ENCODE assay signal across 11 mouse cellular contexts in the genomic region with DNA sequence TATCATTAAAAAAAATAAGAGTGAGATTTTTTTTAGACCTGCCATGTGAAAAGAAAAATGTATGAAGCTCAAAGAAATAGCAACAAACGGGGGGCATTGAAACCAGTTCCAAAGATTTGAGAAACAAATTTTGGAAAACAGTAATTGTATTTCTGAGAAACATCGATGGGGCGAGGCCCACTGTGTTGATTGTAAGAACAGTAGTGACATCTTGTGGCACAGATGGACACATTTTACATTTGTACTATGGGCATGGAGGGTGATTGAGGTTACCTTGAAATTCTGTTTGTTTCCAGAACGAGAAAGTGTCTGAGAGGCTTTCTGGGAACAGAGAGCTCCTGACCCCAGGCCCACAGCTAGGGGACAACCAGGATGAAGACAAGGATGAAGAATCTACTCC. TPM values are rescaled to one million over a fixed set of nuclear protein-coding genes. Genes with fewer than 3 reads are reported as not detected.
DNase-seq lines count a peak whose midpoint lies in the region; ATAC-seq and TF ChIP-seq lines count a peak whose summit lies in the region.
"Had no signal": no experiment of that assay in that cellular context is flagged by ENCODE, and none has a peak within 500 bp of the region (broad histone marks: within the 10 kb centered on the region; RNA-seq: fewer than 3 reads in every experiment).

No protein-coding gene starts in this region.

- no peak for TF ChIP-seq CTCF in liver, adult 2 months (IDR thresholded peaks at IDR 0.05; ENCODE audit: low read depth, low read length)

- no peak for TF ChIP-seq POLR2A in liver, adult 2 months (IDR thresholded peaks at IDR 0.05; ENCODE audit: extremely low read depth, insufficient read depth, low read length)
- TF ChIP-seq POLR2A in limb, embryonic 14.5 days (IDR thresholded peaks at IDR 0.05; ENCODE audit: borderline replicate concordance, extremely low read depth, insufficient read depth, insufficient read length): no peak

- H3K9me3 ChIP-seq in liver, embryonic 11.5 days (ENCODE audit: control insufficient read depth, low read length): no peaks in the 10 kb centered on the region
- H3K9me3 ChIP-seq in limb, embryonic 14.5 days (ENCODE audit: control insufficient read depth, low read length): no peaks in the 10 kb centered on the region
- no peaks in the 10 kb centered on the region for H3K9me3 ChIP-seq in midbrain, embryonic 16.5 days (replicated peaks; ENCODE audit: control insufficient read depth, low read length, poor library complexity, severe bottlenecking)
- H3K9me3 ChIP-seq: limb, embryonic 12.5 days had no signal

- no peaks in the 10 kb centered on the region for H3K4me1 ChIP-seq in liver, adult 2 months (ENCODE audit: control insufficient read depth, insufficient read depth, low read length)
- H3K4me1 ChIP-seq in liver, embryonic 11.5 days (replicated peaks; ENCODE audit: control insufficient read depth, insufficient read depth, low read length): no peaks in the 10 kb centered on the region
- H3K4me1 ChIP-seq in limb, embryonic 14.5 days (ENCODE audit: control insufficient read depth, insufficient read depth, low read length): no peaks in the 10 kb centered on the region
- peaks cover 5% of the 10 kb centered on the region; the same call in 1 of the 2 replicates for H3K4me1 ChIP-seq in midbrain, embryonic 16.5 days (ENCODE audit: control insufficient read depth, insufficient read depth, low read length)
- H3K4me1 ChIP-seq: limb, embryonic 12.5 days had no signal

- no peak overlapping the region for H3K4me3 ChIP-seq in liver, adult 2 months (ENCODE audit: insufficient read depth, low read depth, low read length)
- H3K4me3 ChIP-seq in liver, embryonic 11.5 days (ENCODE audit: low read depth, low read length): no peak overlapping the region
- no peak overlapping the region for H3K4me3 ChIP-seq in limb, embryonic 14.5 days (replicated peaks; ENCODE audit: low read length)
- H3K4me3 ChIP-seq in midbrain, embryonic 16.5 days (ENCODE audit: low read depth, low read length): no peak overlapping the region
- H3K4me3 ChIP-seq: limb, embryonic 12.5 days had no signal

- no peak for ATAC-seq in liver, embryonic 11.5 days (replicated peaks; ENCODE audit: low FRiP score)
- peak; percentile 64; the same call in 1 of the 2 replicates for ATAC-seq in limb, embryonic 14.5 days (ENCODE audit: low FRiP score, low read depth)
- ATAC-seq in midbrain, embryonic 16.5 days: no peak

- intact Hi-C loops in heart, postnatal 25 days (cut with DNase I): loop anchor here (1.0 kb wide), 1 partner anchor 294 kb away; no protein-coding TSS in a partner anchor

- no peak overlapping the region for H3K9ac ChIP-seq in liver, adult 2 months (ENCODE audit: low read depth, low read length)
- H3K9ac ChIP-seq in liver, embryonic 11.5 days (ENCODE audit: low read depth, low read length): no peak overlapping the region
- H3K9ac ChIP-seq in limb, embryonic 14.5 days (ENCODE audit: low read depth, low read length, severe bottlenecking): no peak overlapping the region
- no peak overlapping the region for H3K9ac ChIP-seq in midbrain, embryonic 16.5 days (ENCODE audit: low read depth, low read length)
- H3K9ac ChIP-seq: limb, embryonic 12.5 days had no signal

- H3K79me2 ChIP-seq in liver, adult 2 months (ENCODE audit: control insufficient read depth, insufficient read depth, low read length): no peaks in the 10 kb centered on the region

- WGBS in liver, adult 2 months: 52% methylated on average over 4 of the region's 4 CpGs
- WGBS in liver, embryonic 11.5 days: 59% methylated on average over 4 of the region's 4 CpGs
- WGBS in limb, embryonic 14.5 days: 49% methylated on average over 4 of the region's 4 CpGs
- WGBS in midbrain, embryonic 16.5 days: 72% methylated on average over 4 of the region's 4 CpGs

- no peak overlapping the region for H3K27ac ChIP-seq in liver, adult 2 months (replicated peaks; ENCODE audit: insufficient read depth, low read depth, low read length)
- no peak overlapping the region for H3K27ac ChIP-seq in liver, embryonic 11.5 days (ENCODE audit: low read depth, low read length)
- H3K27ac ChIP-seq in limb, embryonic 14.5 days (replicated peaks; ENCODE audit: low read depth, low read length): no peak overlapping the region
- no peak overlapping the region for H3K27ac ChIP-seq in midbrain, embryonic 16.5 days (ENCODE audit: low read length)
- H3K27ac ChIP-seq: limb, embryonic 12.5 days had no signal

- no peaks in the 10 kb centered on the region for H3K27me3 ChIP-seq in liver, adult 2 months (ENCODE audit: control insufficient read depth, insufficient read depth, low read length)
- no peaks in the 10 kb centered on the region for H3K27me3 ChIP-seq in liver, embryonic 11.5 days (replicated peaks; ENCODE audit: control insufficient read depth, insufficient read depth, low read length)
- H3K27me3 ChIP-seq in limb, embryonic 14.5 days (ENCODE audit: control insufficient read depth, insufficient read depth, low read length): no peaks in the 10 kb centered on the region
- no peaks in the 10 kb centered on the region for H3K27me3 ChIP-seq in midbrain, embryonic 16.5 days (ENCODE audit: control insufficient read depth, insufficient read depth, low read depth, low read length)
- H3K27me3 ChIP-seq: limb, embryonic 12.5 days had no signal

- DNase-seq in heart, adult 18-20 months: peak; percentile 45 to 47
- no peak for DNase-seq in heart, postnatal 25 days (ENCODE audit: low spot score)
- peak; percentile 4 for DNase-seq in liver, adult 2 months (ENCODE audit: extremely low read depth, low read depth, low spot score)
- no peak for DNase-seq in liver, embryonic 11.5 days (ENCODE audit: low spot score)
- peak; percentile 69 for DNase-seq in brain, adult 2 months (ENCODE audit: low read depth, low spot score)
- DNase-seq in limb, embryonic 14.5 days (ENCODE audit: low spot score): peak; percentile 66
- no peak for DNase-seq in liver

- no peak overlapping the region for H3K4me2 ChIP-seq in liver, embryonic 11.5 days
- no peak overlapping the region for H3K4me2 ChIP-seq in limb, embryonic 14.5 days (replicated peaks; ENCODE audit: low read depth, low read length, severe bottlenecking)
- H3K4me2 ChIP-seq in midbrain, embryonic 16.5 days (ENCODE audit: low read length): no peak overlapping the region
- H3K4me2 ChIP-seq: limb, embryonic 12.5 days had no signal

- no peaks in the 10 kb centered on the region for H3K36me3 ChIP-seq in liver, adult 2 months (ENCODE audit: control insufficient read depth, insufficient read depth, low read length)
- no peaks in the 10 kb centered on the region for H3K36me3 ChIP-seq in liver, embryonic 11.5 days (ENCODE audit: control insufficient read depth, insufficient read depth, low read length)
- no peaks in the 10 kb centered on the region for H3K36me3 ChIP-seq in limb, embryonic 14.5 days (ENCODE audit: control insufficient read depth, insufficient read depth, low read length)
- H3K36me3 ChIP-seq in midbrain, embryonic 16.5 days (ENCODE audit: control insufficient read depth, insufficient read depth, low read length): no peaks in the 10 kb centered on the region
- H3K36me3 ChIP-seq: limb, embryonic 12.5 days had no signal

RNA-seq across cellular contexts. Expression of a gene that starts 22.7 kb away (rescaled TPM):
- not detected for total RNA-seq in heart, adult 18-20 months (2021)
- not detected for total RNA-seq in heart, postnatal 25 days (2021)
- total RNA-seq in liver, adult 2 months (2014; rRNA removed): not detected in 2 replicates
- polyA plus RNA-seq in liver, adult 2 months (2012; rRNA removed): not detected in 2 replicates
- not detected in 2 replicates for polyA plus RNA-seq in liver, embryonic 11.5 days (2014; fragmentation: Nextera tagmentation; extraction: Ambion mirVana)
- not detected in 2 replicates for polyA plus RNA-seq in limb, embryonic 14.5 days (2012; rRNA removed)
- not detected in 2 replicates for polyA plus RNA-seq in limb, embryonic 14.5 days (2014; fragmentation: Nextera tagmentation; extraction: Ambion mirVana)
- not detected in 2 replicates for polyA plus RNA-seq in midbrain, embryonic 16.5 days (2015; fragmentation: Nextera tagmentation; extraction: Ambion mirVana)
- total RNA-seq: neutrophil, adult 5-6 weeks had no signal
- polyA plus RNA-seq: frontal cortex, adult 2 months; limb, embryonic 12.5 days had no signal

RNA-seq across cellular contexts. Expression of a gene that starts 26.3 kb away (rescaled TPM):
- under 1 TPM; 0.26 to 0.35 TPM for total RNA-seq in heart, adult 18-20 months (2021)
- total RNA-seq in heart, postnatal 25 days (2021): under 1 TPM; 0.50 to 0.52 TPM
- 0.09 TPM in 1 of 2 replicates, not detected in the other for total RNA-seq in liver, adult 2 months (2014; rRNA removed)
- polyA plus RNA-seq in liver, adult 2 months (2012; rRNA removed): not detected in 2 replicates
- polyA plus RNA-seq in liver, embryonic 11.5 days (2014; fragmentation: Nextera tagmentation; extraction: Ambion mirVana): 0.48 and 0.63 TPM in 2 replicates
- 78.1 and 79.8 TPM in 2 replicates for polyA plus RNA-seq in limb, embryonic 14.5 days (2012; rRNA removed)
- polyA plus RNA-seq in limb, embryonic 14.5 days (2014; fragmentation: Nextera tagmentation; extraction: Ambion mirVana): 25.6 and 38.4 TPM in 2 replicates
- 0.16 and 0.57 TPM in 2 replicates for polyA plus RNA-seq in midbrain, embryonic 16.5 days (2015; fragmentation: Nextera tagmentation; extraction: Ambion mirVana)
- total RNA-seq: neutrophil, adult 5-6 weeks had no signal
- polyA plus RNA-seq: frontal cortex, adult 2 months had no signal

RNA-seq across cellular contexts. Expression of a gene that starts 56.4 kb away (rescaled TPM):
- not detected for total RNA-seq in heart, adult 18-20 months (2021)
- not detected for total RNA-seq in heart, postnatal 25 days (2021)
- not detected in 2 replicates for total RNA-seq in liver, adult 2 months (2014; rRNA removed)
- not detected in 2 replicates for polyA plus RNA-seq in liver, adult 2 months (2012; rRNA removed)
- not detected in 2 replicates for polyA plus RNA-seq in liver, embryonic 11.5 days (2014; fragmentation: Nextera tagmentation; extraction: Ambion mirVana)
- not detected in 2 replicates for polyA plus RNA-seq in limb, embryonic 14.5 days (2012; rRNA removed)
- not detected in 2 replicates for polyA plus RNA-seq in limb, embryonic 14.5 days (2014; fragmentation: Nextera tagmentation; extraction: Ambion mirVana)
- polyA plus RNA-seq in midbrain, embryonic 16.5 days (2015; fragmentation: Nextera tagmentation; extraction: Ambion mirVana): not detected in 2 replicates
- total RNA-seq: neutrophil, adult 5-6 weeks had no signal
- polyA plus RNA-seq: limb, embryonic 12.5 days had no signal

Comparison
In these comparisons a context has a peak if more than half of its experiments do, and no peak if none do; other contexts are left out.
1. DNase-seq: peak in heart, adult 18-20 months (2 of 2), liver, adult 2 months (single experiment), brain, adult 2 months (single experiment) and limb, embryonic 14.5 days (single experiment); none in heart, postnatal 25 days (single experiment), liver, embryonic 11.5 days (single experiment) and liver (single experiment).
2. RNA of a gene that starts 26.3 kb away (polyA plus RNA-seq): 25.6 to 79.8 TPM in limb, embryonic 14.5 days; 0.48 to 0.63 TPM in liver, embryonic 11.5 days, 0.16 to 0.57 TPM in midbrain, embryonic 16.5 days and not detected in liver, adult 2 months; every median in the first group is over 10 times any median in the second.